Mouse (Mus musculus) forelimb bud, embryonic 11.5 days (tissue): ENCODE measurements around the gene Thsd4.

Experiments used
- DNase-seq: peaks from one replicate; pipeline ENCODE4 v3.0.0-alpha.2; 2012; ENCODE audit warnings: low read depth, low spot score

Gene Thsd4

DNA sequence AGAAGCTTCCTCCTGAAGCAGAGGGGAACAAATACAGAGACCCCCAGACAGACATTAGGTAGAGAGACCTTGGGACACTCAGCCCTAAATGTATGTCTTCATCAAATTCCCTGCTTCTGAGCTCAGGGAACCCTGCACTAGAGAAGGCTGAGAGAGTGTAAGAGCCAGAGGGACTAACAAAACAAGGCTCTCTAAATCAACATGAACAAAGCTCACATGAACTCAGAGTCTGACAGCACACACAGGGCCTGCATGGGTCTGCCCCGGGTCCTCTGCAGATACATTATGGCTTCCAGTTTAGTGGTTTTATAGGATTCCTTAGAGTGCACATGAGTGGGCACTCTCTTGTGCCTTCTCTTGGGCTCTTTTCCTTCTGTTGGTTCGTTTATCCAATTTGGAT is 140.8 kb downstream of the Thsd4 start:
- DNase-seq = no peak

DNA sequence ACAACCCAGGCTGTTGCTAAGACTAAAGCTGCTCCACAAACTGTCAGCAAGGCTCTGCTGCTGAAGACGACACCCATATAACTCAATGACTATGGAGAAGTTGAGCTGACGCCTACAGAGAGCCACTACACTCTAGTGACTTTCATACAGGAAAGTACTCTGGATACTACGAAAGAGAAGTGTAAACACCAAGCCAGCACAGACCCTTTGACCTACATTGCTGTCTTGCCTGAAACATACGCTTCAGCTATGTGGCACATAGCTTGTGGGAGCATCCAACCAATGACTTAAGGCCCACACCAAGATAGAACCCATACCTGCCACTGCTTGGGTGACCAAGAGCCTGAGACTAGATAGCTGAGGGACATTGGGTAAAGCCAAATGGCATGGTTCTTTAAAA is 141.3 kb downstream of the Thsd4 start:
- no peak for DNase-seq

DNA sequence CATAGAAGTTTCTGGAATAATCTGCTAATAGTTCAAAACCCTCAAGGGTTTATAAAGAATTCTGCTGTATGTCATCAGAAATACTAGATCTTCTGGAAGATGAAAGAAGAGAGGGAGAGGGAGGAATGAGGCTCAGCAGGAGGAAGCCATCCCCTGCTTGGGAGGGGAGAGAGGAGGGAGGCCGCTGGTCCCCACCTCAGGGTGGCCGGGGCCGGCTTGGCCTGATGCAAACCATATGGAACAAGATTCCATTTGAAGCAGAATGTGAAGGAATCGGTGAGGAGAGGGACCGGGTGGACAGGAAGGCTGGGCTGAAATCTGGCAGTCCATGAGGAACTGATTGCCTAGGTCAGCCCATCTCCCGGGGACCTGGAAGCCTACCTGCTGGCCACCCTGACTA is 143.6 kb downstream of the Thsd4 start:
- DNase-seq = no peak

DNA sequence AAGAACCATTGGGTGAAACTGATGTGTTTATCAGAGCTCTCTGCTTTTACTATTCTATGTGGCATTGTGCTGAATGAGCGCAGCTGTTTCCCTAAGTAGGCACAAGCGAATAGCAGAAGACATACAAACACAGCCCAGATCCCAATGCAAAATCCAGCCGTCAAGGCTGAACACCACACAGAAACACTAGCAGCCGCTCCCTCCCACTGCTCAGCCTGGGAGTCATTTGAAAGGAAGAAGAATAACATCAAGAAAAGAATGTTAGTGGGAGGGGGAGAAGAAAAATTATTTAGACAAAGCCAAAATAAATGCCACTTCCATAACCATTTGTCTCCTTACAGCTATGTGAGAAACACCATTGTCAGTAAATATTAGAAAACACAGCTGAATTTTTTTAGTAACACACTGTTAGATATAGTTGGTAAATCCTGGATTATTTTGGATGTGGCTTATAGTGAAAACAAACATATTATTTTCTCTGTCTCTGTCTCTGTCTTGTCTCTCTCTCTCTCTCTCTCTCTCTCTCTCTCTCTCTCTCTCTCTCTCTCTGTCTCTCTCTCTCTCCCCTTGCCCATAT is 148.6 kb downstream of the Thsd4 start:
- DNase-seq = no peak

DNA sequence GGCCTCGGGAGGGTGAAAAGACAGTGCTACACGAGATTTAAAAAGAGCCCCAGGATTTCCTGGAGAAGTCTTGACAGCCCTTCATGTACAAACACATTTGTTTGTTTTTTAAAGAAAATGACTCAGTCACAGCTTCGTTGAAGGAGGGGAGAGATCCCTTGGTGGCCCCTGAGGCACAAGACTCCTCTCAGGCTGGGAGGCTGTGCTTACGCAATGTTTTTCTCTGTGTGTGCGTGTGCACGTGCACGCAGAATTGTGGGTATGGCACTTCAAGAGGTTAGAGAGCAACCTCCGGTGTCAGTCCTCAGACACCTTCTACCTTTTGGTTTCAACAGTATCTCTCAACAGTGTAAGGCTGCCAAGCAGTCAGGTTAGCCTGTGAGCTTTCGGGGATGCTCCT is 153.3 kb downstream of the Thsd4 start:
- DNase-seq = no peak

DNA sequence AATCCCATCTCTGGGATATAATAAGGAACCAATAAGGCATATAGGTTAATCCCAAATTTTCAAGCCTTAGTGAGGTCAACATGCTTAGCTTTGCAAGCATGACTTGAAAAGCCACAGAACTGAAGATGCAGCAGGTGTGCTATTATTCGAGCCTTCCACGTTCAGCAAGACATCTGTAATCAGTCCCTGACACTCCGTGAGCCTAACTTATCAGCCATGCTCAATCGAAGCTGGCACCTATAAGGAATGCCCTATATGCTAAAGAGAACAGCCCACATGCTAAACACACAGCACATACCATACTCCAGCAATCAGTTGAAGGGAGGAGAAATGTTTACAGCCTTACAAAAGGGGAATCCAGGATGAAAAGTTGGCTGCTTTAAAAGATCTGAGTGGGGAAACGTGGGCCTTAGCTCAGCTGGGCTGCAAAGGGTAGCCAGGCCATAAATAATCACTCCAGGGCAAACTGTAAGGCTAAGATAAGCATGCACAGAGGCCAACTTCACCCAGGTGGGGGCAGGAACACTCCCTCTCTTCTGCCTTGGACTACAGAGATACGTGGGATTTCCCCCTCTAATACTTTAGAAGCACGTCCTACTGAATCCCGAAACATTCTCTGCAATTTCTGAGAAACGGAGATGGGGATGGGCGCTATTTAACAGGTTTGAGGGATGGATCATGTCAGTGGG is 154.1 kb downstream of the Thsd4 start:
- no peak for DNase-seq

DNA sequence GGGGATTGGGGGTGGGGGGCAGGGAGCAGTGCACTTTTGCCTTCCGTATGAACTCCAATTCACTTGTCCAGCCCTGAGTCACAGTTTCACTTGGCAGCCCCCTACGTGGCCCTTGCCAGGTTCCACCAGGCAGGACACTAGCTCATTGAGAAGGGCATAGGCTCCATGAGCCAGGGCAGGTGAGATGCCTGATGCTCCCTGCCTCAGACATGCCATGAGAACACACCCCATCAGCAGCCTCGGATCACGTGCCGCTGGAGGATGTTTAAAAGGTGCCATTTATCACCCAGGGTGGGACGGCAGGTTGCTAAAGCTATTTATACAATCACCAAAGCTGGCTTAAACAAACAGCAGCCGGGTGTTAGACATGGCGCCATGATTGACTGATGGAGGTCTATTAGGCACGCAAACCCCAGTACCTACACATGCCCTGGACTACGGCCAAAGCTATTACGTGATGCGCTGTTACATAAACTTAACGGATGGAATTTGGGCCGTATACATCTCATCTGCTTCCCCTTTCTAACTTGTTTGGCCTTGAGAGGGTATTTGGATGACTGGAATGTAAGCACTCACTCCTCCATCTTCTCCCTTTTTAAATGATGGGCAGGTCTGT is 157.6 kb downstream of the Thsd4 start:
- no peak for DNase-seq

DNA sequence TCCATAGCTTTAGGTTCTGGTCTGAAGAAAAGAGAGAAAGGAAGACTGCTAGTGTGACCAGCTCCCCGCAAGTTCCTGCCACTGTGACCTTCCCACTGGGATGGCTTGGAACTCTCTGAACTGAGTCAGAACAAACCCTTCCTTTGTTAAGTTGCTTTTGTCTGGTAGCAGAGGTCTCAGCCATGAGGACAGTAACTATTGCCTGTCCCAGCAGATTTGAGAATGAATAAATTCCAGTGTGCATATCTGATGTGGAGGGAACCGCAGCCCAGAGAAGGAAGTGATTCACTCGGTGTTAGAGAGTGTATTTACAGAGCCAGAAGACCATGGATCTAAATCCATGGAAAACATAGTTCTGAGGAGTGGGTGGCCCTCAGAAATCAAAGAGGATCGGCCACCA is 169.5 kb downstream of the Thsd4 start:
- DNase-seq = no peak

DNA sequence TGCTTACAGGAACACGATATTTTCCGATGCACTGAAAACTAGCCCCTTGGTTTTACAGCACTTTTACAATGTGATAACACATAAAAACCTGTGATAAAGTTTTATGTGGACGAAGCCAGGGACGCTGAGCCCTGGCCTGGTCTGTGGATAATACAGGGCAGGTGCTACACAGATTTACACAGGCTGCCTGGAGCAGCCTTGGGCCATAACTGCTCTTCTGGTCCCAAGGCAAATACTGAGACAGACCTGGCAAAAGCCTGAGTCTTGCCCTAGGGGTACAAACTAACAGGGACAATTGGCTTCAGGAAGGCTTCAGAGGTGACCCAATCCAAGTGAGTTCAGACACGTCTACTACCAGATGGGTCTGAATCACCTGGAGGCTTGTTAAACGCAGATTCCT is 170.7 kb downstream of the Thsd4 start:
- peak; percentile 72 for DNase-seq

DNA sequence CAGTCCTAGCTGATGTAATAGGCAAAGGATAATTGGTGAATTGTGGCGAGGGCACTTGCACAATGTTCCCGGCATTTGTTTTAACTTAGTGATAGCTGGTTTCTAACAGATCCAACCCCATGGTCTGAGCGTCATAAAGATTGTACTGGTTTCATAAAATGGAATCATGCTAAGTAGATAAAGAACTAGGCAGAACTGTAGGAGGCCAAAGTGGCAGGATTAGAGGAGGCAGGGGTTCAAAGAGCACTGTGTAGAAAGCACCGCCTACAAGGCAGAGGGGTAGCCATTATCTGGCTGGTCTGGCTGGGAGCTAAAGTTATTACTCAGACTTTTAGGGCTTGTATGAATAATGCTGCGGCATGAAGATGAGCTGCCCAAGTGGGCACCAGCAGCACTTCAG is 185.7 kb downstream of the Thsd4 start:
- DNase-seq = no peak

DNA sequence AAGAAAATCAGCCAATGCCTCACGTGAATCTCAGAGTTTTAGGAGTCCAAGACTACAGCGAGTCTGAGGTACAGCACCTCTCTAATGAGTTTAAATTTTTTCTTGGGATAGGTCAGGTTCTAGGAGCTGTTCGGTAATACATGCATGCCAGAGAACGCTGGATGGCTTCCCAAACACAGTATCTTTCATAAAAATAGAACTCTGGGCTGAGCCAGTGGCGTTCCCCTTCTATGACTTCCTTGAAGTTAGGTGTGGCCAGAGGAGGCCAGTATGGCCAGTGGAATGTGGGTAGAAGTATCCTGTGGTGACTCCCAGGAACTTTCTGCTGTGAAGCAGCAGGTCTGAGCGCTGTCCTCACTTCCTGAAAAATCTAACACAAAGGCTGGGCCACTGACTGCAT is 186.4 kb downstream of the Thsd4 start:
- DNase-seq = no peak

DNA sequence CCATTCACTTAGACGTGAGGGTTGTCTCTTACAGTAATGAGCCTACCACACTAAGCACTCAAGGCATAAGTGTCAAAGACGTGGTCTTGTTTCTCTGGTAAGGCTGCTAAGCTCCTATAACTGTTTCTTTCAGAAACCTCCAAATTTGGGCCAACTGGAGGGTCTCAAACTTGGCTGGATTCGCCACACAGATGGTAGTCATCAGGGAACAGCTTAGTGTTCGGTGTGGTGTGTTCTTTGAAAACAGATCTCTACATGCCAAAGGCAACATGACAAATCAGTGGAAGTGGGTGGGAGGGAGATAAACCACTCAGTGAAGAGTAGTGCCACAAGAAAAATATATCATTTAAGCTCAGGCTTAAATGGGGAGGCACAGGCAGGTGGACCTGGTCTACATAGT is 191.9 kb downstream of the Thsd4 start:
- no peak for DNase-seq

DNA sequence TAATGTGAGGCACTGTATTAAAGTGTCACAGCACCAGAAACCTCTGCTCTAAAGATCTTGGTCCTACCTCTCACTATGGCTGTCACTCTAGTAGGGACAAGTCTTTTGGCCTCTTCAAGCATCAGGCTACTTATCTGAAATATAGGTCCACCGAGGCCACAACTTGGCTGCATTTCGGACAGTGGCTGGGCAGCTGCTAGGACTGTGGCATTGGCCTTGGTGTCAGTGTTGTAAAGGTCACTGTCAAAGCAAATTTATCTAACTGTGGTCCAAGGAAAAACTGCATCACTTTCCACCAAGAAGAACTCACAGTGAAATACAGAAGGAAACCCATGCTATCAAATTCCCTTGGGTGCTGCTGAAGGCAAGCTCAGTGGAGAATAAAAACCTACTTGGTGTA is 197.1 kb downstream of the Thsd4 start:
- no peak for DNase-seq

DNA sequence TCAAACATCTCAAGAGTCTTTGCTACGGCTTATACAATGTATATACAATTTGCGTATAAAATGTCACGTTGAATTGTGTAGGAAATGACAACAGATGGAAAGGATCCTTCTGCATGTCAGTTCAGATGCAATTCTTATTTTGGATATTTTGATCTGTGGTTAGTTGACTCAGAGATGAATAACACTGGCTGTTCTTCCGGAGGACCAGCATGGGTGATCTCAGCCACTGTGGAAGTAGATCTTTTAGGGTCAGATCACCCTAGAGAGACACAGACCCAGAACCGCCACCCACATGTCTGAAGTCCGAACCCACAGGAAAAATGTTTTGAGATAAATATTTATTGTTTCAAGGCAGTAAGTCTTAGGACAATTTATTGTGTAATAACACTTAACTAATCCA is 198.4 kb downstream of the Thsd4 start:
- DNase-seq = no peak

DNA sequence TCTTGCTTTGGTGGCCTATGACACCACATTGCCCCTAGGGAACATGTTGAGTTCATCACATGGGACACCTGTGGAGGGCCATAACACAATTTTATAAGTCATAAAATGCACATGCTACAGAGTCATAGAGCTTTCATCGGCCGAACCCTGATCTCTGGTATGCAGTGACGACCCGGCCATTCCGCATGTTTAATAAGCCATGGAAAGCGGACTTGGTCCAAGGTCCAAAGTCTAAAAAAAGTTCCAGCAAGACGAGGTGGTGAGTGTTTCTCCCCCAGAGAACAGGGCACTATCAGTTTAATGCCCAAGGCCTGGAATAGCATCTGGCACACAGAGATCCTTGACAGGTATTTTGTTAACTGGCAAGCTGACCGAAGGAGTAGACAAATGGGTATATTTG is 204.6 kb downstream of the Thsd4 start:
- no peak for DNase-seq

DNA sequence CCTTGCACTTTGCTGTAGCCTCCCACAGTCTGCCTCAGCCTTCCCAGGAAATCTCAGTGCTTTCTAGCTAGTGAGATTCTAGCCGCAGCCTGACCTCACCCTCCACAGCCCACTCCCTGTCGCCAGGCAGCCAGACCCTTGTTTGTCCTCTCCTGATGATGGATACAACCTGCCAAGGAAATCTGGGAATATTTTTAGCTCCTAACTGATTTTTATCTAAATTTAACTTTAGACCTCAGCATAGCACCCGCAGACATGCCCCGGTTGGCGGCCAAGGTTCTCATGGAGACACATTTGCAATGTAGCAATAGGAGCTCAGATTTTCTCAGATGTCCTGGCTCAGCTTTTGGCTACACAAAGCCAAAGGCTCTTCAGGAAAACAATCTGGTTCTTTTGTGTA is 205.3 kb downstream of the Thsd4 start:
- no peak for DNase-seq

DNA sequence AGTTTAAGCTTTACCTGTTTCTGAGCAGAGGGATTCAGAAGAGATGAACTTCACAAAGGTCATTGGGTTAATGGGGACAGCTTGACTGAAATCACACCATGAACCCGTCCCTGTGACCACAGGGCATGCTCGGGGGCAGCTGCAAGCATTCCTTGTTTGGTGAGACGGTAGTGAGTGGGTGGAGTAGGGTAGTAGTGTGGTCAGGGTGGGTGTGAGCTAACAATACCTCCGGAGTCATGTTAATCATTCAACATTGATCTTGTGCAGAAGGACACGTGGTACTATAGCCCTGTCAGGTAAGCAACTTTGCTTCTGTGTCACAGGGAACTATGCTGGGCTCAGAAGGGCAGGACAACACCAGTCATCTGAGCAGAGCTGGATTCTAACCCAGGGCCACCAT is 206.3 kb downstream of the Thsd4 start:
- no peak for DNase-seq

DNA sequence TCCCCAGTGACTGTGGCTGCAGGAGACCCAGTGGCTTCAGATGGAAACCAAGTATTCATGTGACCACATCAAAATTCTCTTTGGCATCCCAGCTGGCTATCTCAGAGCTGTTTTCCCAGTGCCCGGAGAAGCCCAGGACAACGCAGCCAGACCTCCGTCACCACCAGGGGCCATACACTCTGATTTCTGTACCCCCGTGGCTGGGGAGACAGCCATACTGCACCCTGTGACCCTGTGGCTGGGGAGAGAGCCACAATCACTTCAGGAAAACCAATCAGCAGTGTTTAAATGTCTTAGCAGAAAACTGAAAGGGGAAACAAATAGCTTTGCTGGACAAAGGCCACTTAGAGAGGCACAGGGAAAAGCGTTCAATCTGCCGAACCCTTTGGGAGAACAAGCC is 208.2 kb downstream of the Thsd4 start:
- DNase-seq = no peak

DNA sequence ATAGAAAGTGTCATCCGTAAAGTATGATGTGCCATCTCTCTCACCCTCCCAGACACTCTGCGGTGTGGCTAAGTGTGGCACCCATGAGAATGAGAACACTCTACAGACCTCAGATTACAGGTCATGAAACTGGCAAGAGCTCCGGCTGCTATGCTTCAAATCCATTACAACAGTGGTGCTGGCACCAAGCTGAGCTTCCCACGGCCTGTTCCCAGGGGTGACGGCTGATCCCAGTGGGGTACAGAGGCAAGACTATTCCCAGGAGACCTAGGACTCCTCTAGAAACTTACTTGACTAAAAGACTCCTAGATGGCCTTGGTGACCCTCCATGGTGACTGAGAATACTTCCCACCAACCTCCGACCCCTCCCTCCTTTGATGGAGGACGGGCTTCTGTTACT is 209.2 kb downstream of the Thsd4 start:
- no peak for DNase-seq

DNA sequence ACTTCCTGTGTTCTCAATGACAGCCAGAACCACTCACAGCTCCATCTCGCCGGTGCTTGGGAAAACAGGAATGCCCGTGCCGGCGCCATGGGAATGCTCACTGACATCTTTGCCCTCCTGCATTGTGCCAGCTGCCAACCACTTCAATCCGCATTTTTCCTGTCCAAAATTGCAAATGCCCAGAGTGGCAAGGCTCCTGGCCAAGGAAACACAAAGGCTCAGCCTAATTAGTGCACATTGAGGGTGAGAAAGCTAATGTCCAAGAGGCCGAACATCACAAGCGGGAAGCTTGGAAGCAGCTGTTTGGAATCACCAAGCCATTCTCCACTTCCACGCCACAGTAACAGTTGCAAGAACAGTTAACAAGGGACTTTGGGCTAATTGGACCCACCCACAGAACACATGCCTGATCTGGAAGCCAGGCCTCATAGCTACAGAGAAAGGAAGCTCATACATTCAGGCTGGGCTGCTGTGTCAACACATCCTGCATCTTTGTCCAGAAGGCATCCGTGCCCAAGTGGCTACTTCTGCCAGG is 210.2 kb downstream of the Thsd4 start:
- DNase-seq = no peak

DNA sequence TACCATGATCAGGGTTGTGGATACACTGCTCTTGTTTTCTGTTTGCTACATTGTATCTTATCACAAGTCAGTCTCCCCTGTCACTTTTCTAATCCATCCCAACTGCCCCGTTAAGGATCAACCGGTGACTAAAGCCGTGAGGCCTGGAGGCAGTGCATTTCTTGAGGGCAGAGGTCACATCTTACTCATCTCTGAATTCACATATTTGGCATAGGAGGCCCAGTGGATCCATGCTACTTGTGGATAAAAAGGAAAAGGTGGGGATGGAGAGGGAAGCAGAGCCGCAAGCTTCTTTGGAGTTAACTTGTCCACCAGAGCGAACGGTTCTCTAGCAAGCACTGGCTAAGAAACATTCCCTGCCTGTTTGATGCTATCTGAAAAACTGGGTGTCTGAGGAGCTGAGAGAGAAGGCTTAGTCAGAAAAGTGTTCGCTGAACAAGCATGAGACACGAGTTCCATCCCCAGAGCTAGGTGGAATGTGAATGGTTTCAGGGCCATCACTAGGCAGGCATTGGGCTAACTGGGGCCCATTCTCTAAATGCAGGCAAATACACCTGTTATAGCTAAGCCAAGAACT is 211.0 kb downstream of the Thsd4 start:
- DNase-seq = no peak

DNA sequence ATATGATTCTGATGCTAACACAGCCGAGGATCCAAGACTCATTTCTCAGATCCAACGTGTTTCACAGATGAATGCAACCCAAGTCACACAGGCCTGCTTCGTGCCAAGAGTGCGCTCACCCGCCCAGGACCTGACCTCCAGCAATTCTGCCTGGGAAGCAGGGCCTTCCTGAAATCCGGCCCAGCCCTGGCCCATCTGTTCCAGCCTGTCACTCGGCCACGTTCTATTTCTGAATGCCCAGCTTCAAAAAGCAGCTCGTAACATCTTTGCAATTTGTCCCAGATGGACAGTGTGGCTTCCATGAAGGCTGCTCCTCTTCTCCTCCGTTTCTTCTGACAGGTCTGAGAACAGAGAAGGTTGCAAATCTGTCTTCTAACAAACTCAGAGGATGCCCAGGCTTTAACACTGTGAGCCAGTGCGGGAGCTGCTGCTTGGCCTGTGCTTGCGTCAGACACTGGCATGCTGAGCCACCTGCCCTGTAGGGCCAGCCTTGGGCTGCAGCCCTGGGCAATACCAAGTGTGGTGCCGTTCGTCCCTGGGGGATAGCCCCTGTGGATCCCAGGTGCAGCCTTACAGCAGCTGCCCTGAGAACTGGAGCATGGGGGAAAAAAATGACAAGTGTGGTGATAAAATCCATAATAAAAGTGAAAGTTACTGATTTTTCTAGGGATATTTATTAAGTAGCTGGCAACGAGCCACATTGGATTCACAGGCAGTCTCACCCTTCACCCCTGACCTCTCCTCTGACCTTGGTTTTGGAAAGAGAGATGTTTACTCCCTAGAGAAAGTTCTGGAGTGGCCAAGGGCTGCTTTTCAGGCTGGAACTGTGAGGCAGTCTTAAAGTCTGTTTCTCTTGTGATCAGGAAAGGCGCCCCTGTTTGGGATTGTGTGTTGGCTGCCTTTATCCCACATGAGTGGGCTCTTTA is 211.8 kb downstream of the Thsd4 start:
- DNase-seq = no peak
